Mouse (Mus musculus): ENCODE data around the gene Suclg2.

Suclg2 gene

GRCm38 (mm10) chr6:95552339-95552950 is 166.2 kb downstream of the Suclg2 start:
- peak; percentile 23 for DNase-seq

- peak; percentile 30 for DNase-seq
Measured at GRCm38 (mm10) chr6:95551000-95551399, 167.6 kb downstream of the Suclg2 start.

GRCm38 (mm10) chr6:95546189-95546832 is 172.3 kb downstream of the Suclg2 start:
- peak; percentile 18 for DNase-seq

- DNase-seq, result peak; percentile 48
Measured at GRCm38 (mm10) chr6:95545714-95546113, 172.9 kb downstream of the Suclg2 start.

GRCm38 (mm10) chr6:95545296-95545695 is 173.3 kb downstream of the Suclg2 start:
- DNase-seq, result no peak

- DNase-seq, result no peak
Measured at GRCm38 (mm10) chr6:95535191-95535590, 183.4 kb downstream of the Suclg2 start.

GRCm38 (mm10) chr6:95519846-95520245 is 198.8 kb downstream of the Suclg2 start:
- DNase-seq, result peak; percentile 44

- peak; percentile 18 for DNase-seq
Measured at GRCm38 (mm10) chr6:95518406-95518805, 200.2 kb downstream of the Suclg2 start.

GRCm38 (mm10) chr6:95515721-95516120 is 202.9 kb downstream of the Suclg2 start:
- no peak for DNase-seq

- no peak for DNase-seq
Measured at GRCm38 (mm10) chr6:95514726-95515125, 203.9 kb downstream of the Suclg2 start.

GRCm38 (mm10) chr6:95511689-95512088 is 206.9 kb downstream of the Suclg2 start:
- DNase-seq, result no peak

GRCm38 (mm10) chr6:95500771-95501170 is 217.8 kb downstream of the Suclg2 start:
- no peak for DNase-seq

GRCm38 (mm10) chr6:95499639-95500038 is 219.0 kb downstream of the Suclg2 start:
- no peak for DNase-seq

- no peak for DNase-seq
Measured at GRCm38 (mm10) chr6:95492216-95492956, 226.2 kb downstream of the Suclg2 start.

- DNase-seq, result no peak
Measured at GRCm38 (mm10) chr6:95491043-95491442, 227.6 kb downstream of the Suclg2 start.

GRCm38 (mm10) chr6:95485791-95486190 is 232.8 kb downstream of the Suclg2 start:
- DNase-seq, result no peak

- DNase-seq, result peak; percentile 60
Measured at GRCm38 (mm10) chr6:95484183-95484818, 234.3 kb downstream of the Suclg2 start.

GRCm38 (mm10) chr6:95483686-95484085 is 234.9 kb downstream of the Suclg2 start:
- no peak for DNase-seq

GRCm38 (mm10) chr6:95483127-95483526 is 235.5 kb downstream of the Suclg2 start:
- DNase-seq, result peak; percentile 58

GRCm38 (mm10) chr6:95479801-95480200 is 238.8 kb downstream of the Suclg2 start:
- DNase-seq, result no peak

- DNase-seq, result peak; percentile 35
Measured at GRCm38 (mm10) chr6:95469521-95469920, 249.1 kb downstream of the Suclg2 start.

GRCm38 (mm10) chr6:95465322-95465721 is 253.3 kb downstream of the Suclg2 start:
- no peak for DNase-seq

- no peak for DNase-seq
Measured at GRCm38 (mm10) chr6:95459372-95459771, 259.2 kb downstream of the Suclg2 start.
